Mouse (Mus musculus) lung, embryonic 16.5 days (tissue): ENCODE data around the gene Adig. TPM values are rescaled to one million over a fixed set of nuclear protein-coding genes. Genes with fewer than 3 reads are reported as not detected.

ENCODE experiments used
- ATAC-seq: fragments of 200-750 bp; cut with Nextera tagmentation; 2 replicates; pipeline ENCODE4 v1.8.0; 2017; ENCODE audit warnings: low read depth, mild to moderate bottlenecking, moderate library complexity
- H3K27ac ChIP-seq: fragments of 300-500 bp; sonication (generic); 2 replicates; pipeline ENCODE4 v1.5.1; 2014; ENCODE audit warnings: mild to moderate bottlenecking, control low read depth, low read length
- H3K27me3 ChIP-seq: fragments of 300-500 bp; sonication (generic); 2 replicates; pipeline ENCODE4 v1.6.1; 2014; ENCODE audit warnings: low read depth, low read length, mixed read lengths; ENCODE audit not compliant: control insufficient read depth, insufficient read depth
- H3K36me3 ChIP-seq: fragments of 300-500 bp; sonication (generic); 2 replicates; pipeline ENCODE4 v1.6.1; 2014; ENCODE audit warnings: low read length; ENCODE audit not compliant: control insufficient read depth, insufficient read depth
- H3K4me1 ChIP-seq: fragments of 300-500 bp; sonication (generic); replicated peaks from 2 replicates; pipeline ENCODE4 v1.6.1; 2014; ENCODE audit warnings: low read length, mixed read lengths; ENCODE audit not compliant: control insufficient read depth, insufficient read depth
- H3K4me2 ChIP-seq: fragments of 300-500 bp; sonication (generic); 2 replicates; pipeline ENCODE4 v1.6.1; 2014; ENCODE audit warnings: low read depth, low read length, control low read depth
- H3K4me3 ChIP-seq: fragments of 300-500 bp; sonication (generic); 2 replicates; pipeline ENCODE4 v1.5.1; 2014; ENCODE audit warnings: mild to moderate bottlenecking, low read length, control low read depth
- H3K9ac ChIP-seq: fragments of 300-500 bp; sonication (generic); 2 replicates; pipeline ENCODE4 v1.6.1; 2014; ENCODE audit warnings: low read length, control low read depth
- H3K9me3 ChIP-seq: fragments of 300-500 bp; sonication (generic); 2 replicates; pipeline ENCODE4 v1.6.1; 2016; ENCODE audit warnings: low read length; ENCODE audit not compliant: control insufficient read depth
- WGBS: fragments of 180-500 bp; shearing (Covaris S2); extraction: QIAGEN DNeasy Blood & Tissue Kit; methylation state at CpG from one replicate; pipeline ENCODE4 v1.1.7; 2014; 5-methylcytosine and 5-hydroxymethylcytosine counted together
- polyA plus RNA-seq: library from polyadenylated mRNA; unstranded; fragments of >200 nt; fragmentation: Nextera tagmentation; extraction: Ambion mirVana; gene quantifications from 2 replicates; pipeline ENCODE4 v1.2.1, GENCODE M21; 2015

Adig gene
- polyA plus RNA-seq: not detected in 2 replicates

DNA sequence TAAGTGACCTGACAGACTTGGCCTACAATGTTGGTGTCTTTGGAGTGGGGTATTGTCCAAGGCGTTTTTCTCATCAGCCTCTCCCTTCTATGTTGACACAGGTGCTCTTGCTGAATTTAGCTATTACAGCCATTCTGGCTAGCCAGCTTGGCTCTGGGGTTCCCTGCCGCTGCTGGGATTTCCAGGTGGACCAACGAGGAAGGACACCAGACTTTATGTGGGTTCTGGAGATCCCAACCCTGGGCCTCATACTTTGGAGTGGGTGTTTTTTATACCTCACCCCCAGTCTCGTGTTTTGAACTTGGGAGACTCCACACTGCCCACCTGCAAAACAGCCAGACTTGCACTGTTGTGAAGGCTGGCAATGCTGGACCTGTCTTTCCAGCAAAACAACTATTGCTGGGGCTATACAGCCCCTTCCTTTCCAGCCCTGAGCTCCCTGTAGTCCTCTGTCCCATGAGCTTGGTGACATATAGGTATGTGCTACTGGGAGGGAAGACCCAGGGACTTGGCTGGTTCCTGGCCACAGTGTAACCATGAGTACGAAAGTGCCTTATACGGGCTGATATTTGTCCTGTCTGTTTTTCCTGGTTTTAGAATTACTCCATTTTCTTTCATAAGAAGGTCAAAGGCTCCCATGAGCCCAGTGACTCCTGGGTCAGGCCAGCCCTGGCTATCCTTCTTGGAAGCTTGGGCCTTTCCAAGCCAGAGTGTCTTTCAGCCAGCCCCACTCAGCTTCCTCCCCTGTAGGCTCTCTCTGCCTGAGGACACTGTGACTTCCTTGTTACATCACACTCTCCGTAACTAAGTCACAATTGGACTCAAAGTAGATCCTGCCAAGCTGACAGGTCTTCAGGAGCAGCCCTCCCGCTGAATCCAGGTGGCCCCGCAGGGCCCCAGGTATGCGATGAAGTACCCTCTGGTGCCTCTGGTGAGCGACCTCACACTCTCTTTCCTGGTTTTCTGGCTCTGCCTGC, at the start of gene Adig:
Gene Adig, plus strand, starts transcription at position 777 of the 977 bp plus-strand sequence.
- peaks cover 3% of the 10 kb centered on the region; the same call in 1 of the 2 replicates for H3K36me3 ChIP-seq
- 55% methylated on average over 11 of the region's 11 CpGs for WGBS
- no peak within 1 kb of the TSS for H3K4me2 ChIP-seq
- H3K9me3 ChIP-seq: no peaks in the 10 kb centered on the region
- H3K9ac ChIP-seq: no peak within 1 kb of the TSS
- H3K4me3 ChIP-seq: no peak within 1 kb of the TSS
- peak within 1 kb of the TSS; percentile 46 for H3K27ac ChIP-seq
- H3K4me1 ChIP-seq: 0 out of 2 replicates have a peak, but pooled peaks cover 3% of the 10 kb centered on the region
- peak; percentile 46; the same call in 1 of the 2 replicates for ATAC-seq
- no peaks in the 10 kb centered on the region for H3K27me3 ChIP-seq

DNA sequence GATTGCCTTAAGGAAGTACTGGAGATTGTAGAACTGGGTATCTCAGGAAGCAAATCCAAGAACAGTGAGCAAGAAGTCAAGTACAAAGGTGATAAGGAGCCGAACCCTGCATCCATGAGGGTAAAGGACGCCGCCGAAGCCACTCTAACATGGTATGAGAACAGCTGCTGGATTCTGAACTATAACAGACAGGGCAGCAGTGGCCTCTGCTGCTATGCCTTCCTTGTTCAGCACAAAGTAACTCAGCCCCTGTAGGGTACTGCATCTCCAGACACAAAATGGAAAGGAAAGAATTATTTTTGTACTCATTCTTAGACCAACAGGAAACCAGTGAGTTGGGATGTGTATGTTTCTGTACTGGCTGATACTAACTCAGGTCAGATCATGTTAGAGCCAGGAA, 46.0 kb upstream of the Adig start:
- Histone ChIP-seq H3K9ac (no peak overlapping the region), H3K4me2 (no peak overlapping the region), H3K36me3 (peaks cover 29% of the 10 kb centered on the region), H3K4me3 (no peak overlapping the region), H3K27me3 (no peaks in the 10 kb centered on the region), H3K4me1 (0 out of 2 replicates have a peak, but pooled peaks cover 2% of the 10 kb centered on the region), H3K27ac (no peak overlapping the region), H3K9me3 (no peaks in the 10 kb centered on the region)
- 89% methylated on average over 4 of the region's 4 CpGs for WGBS
- no peak for ATAC-seq

DNA sequence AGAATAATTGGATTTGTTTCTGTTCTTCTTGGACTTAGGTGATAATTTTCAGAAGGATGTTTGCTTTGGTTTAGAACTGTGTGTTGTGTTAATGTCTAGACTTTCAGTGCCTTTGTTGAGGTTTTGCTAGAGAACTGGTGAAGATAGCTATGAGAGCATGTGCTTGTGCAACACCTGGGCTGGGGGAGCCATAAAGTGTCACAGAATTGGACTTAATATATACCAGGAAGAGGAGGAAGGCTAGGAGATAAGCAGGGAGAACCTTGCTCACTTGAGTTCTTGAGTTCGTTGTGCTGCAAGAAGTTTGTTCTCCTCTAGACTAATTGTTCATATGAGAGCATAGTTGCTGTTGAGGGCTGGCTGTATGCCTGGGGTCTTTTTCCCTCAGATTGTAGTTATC, 44.8 kb upstream of the Adig start:
- no peak for ATAC-seq
- Histone ChIP-seq H3K4me2 (no peak overlapping the region), H3K9ac (no peak overlapping the region), H3K27ac (no peak overlapping the region), H3K36me3 (peaks cover 27% of the 10 kb centered on the region), H3K9me3 (no peaks in the 10 kb centered on the region), H3K27me3 (no peaks in the 10 kb centered on the region), H3K4me1 (0 out of 2 replicates have a peak, but pooled peaks cover 2% of the 10 kb centered on the region), H3K4me3 (no peak overlapping the region)
- WGBS: 88% methylated on average over 1 of the region's 1 CpGs

DNA sequence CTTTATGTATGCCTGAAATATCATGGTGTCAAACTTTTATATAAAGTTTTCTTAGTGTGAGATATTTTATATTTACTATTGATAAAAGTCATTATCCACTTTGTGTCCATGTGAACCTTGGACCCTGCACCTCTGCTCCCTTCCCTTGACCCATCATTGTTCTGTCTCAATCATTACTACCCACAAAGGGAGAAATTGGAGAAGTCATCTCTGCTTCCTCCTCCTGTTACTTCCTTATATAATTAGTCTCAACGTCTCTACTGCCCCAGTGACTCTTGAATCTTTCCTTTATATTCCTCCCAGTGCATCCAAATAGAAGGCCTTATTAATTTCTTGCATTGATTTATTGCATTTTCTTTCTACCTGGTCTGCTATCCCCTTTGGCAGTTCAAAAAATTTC, 40.0 kb upstream of the Adig start:
- 67% methylated on average over 1 of the region's 1 CpGs for WGBS
- H3K9ac ChIP-seq: no peak overlapping the region
- H3K4me1 ChIP-seq: 0 out of 2 replicates have a peak, but pooled peaks cover 2% of the 10 kb centered on the region
- H3K27me3 ChIP-seq: no peaks in the 10 kb centered on the region
- ATAC-seq: no peak
- H3K9me3 ChIP-seq: no peaks in the 10 kb centered on the region
- H3K4me2 ChIP-seq: no peak overlapping the region
- peaks cover 38% of the 10 kb centered on the region for H3K36me3 ChIP-seq
- no peak overlapping the region for H3K27ac ChIP-seq
- no peak overlapping the region for H3K4me3 ChIP-seq

DNA sequence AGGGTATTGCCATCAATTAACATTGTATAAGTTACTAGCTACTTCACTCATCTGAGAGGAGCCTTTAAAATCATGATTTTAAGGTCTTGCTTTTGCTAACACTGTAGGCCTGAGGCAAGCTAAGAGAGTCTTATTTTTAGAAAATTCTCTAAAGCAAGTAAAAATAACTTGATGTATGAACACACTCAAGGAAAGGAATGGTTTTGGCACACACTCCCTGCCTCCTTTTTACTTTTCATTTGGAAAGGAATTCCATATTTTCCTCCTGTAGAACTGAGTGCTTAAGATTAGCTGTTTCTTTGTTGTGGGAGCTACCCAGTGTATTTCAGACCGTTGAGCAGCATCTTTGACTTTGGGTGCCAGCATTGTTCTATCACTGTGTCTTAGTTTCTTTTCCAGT, 28.3 kb upstream of the Adig start:
- Histone ChIP-seq H3K9me3 (no peaks in the 10 kb centered on the region), H3K4me1 (no peaks in the 10 kb centered on the region), H3K9ac (no peak overlapping the region), H3K4me3 (no peak overlapping the region), H3K27ac (no peak overlapping the region), H3K27me3 (no peaks in the 10 kb centered on the region), H3K4me2 (no peak overlapping the region), H3K36me3 (peaks cover 14% of the 10 kb centered on the region)
- ATAC-seq: no peak
- WGBS: 92% methylated on average over 1 of the region's 1 CpGs

DNA sequence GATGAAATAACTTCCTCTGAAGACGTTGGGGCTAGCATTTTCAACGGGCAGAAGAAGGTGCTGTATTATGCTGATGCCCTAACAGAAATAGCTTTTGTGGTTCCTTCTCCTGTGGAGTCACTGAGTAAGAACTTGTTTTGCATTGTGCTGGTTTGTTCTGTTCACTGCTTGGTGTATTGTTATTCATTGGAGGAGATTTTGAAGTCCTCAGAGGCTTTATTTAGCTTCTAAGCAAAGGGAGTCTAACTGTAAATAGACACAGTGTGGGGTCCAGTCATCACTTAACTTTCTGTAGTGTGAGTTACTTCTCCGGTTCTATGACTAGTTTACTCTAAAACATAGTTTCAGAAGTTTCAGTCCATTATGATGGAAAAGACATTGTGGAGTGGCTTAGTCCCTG, 24.8 kb upstream of the Adig start:
- WGBS: 71% methylated on average over 3 of the region's 3 CpGs

DNA sequence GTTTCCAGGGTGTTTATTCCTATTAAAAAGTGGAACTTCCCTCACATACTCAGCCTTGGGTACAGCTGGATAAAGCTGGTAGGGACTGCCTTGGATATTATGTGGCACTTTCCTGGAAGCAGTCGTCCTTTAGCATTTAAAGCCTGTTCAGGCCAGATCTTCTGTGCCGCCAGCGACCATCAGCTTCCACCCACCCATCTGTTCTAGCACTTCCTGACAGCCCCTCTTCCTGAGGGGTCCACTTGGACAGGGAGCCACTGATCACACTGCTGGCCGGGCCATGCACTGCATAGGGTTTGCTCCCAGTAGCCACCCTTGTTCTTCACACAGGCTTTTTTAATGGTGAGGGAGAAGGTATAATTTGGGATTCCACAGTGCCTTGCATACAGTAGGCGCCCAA, 4.0 kb upstream of the Adig start:
- Histone ChIP-seq H3K4me1 (0 out of 2 replicates have a peak, but pooled peaks cover 3% of the 10 kb centered on the region), H3K27me3 (no peaks in the 10 kb centered on the region), H3K4me3 (no peak overlapping the region), H3K9me3 (no peaks in the 10 kb centered on the region), H3K9ac (no peak overlapping the region), H3K4me2 (no peak overlapping the region), H3K27ac (no peak overlapping the region), H3K36me3 (peaks cover 12% of the 10 kb centered on the region)
- WGBS: 73% methylated on average over 5 of the region's 5 CpGs
- ATAC-seq: no peak

More for the DNA sequence above, 24.8 kb upstream of the Adig start:
- no peak overlapping the region for H3K4me2 ChIP-seq
- H3K4me3 ChIP-seq: no peak overlapping the region
- no peak for ATAC-seq
- H3K9me3 ChIP-seq: no peaks in the 10 kb centered on the region
- H3K4me1 ChIP-seq: no peaks in the 10 kb centered on the region
- peaks cover 26% of the 10 kb centered on the region for H3K36me3 ChIP-seq
- no peaks in the 10 kb centered on the region for H3K27me3 ChIP-seq
- no peak overlapping the region for H3K27ac ChIP-seq
- H3K9ac ChIP-seq: no peak overlapping the region

DNA sequence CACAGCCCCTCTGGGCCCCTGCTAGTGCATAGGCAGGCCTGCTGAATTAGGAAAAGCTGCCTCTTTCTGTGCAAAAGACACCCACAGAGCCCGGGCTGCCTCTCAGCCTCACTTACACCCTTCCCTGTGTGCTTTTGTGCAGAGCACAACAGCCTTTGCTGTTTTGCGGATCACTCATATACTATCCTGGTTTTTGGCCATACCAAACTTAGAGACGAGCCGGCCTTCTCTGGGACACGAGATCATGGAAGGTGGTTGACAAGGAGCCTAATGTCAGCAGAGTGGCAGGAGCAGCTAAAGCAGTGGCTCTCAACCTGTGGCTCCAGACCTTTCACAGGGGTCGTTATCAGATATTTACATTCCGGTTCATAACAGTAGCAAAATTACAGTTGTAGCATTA, 814 bp downstream of the Adig start:
- Histone ChIP-seq H3K36me3 (no peaks in the 10 kb centered on the region), H3K4me2 (no peak overlapping the region), H3K4me1 (0 out of 2 replicates have a peak, but pooled peaks cover 3% of the 10 kb centered on the region), H3K9ac (no peak overlapping the region), H3K4me3 (no peak overlapping the region), H3K27ac (no peak overlapping the region), H3K27me3 (no peaks in the 10 kb centered on the region), H3K9me3 (no peaks in the 10 kb centered on the region)
- ATAC-seq: no peak
- WGBS: 63% methylated on average over 7 of the region's 7 CpGs

DNA sequence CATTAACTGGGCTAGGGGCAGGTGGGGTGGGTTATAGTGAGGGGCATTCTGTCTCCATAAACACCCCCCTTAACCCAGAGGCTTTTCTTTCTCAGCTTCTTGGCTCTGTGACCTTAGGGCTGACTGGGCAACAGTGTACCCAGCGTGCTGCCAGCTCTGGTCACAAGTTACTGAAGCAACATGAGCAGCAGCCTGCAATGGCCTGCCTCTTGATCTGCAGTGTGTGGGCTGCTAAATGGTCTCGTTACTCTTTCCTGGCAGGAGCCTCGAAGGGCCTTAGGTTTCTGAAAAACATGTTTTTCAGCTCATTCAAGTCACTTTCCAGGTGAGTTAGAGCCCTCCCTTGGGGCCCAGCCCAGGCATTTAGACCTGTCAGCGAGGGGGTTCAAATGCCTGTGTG, 1.3 kb downstream of the Adig start:
- no peaks in the 10 kb centered on the region for H3K27me3 ChIP-seq
- no peak overlapping the region for H3K27ac ChIP-seq
- no peaks in the 10 kb centered on the region for H3K9me3 ChIP-seq
- no peaks in the 10 kb centered on the region for H3K36me3 ChIP-seq
- H3K9ac ChIP-seq: no peak overlapping the region
- 51% methylated on average over 4 of the region's 4 CpGs for WGBS
- ATAC-seq: no peak
- H3K4me3 ChIP-seq: no peak overlapping the region
- 0 out of 2 replicates have a peak, but pooled peaks cover 3% of the 10 kb centered on the region for H3K4me1 ChIP-seq
- H3K4me2 ChIP-seq: no peak overlapping the region
